Mouse (Mus musculus): ENCODE data around the gene Gprc6a. TPM values are rescaled to one million over a fixed set of nuclear protein-coding genes. Genes with fewer than 3 reads are reported as not detected.

Gprc6a gene
- not detected in 2 replicates for polyA plus RNA-seq (2015; fragmentation: Nextera tagmentation; extraction: Ambion mirVana)

DNA sequence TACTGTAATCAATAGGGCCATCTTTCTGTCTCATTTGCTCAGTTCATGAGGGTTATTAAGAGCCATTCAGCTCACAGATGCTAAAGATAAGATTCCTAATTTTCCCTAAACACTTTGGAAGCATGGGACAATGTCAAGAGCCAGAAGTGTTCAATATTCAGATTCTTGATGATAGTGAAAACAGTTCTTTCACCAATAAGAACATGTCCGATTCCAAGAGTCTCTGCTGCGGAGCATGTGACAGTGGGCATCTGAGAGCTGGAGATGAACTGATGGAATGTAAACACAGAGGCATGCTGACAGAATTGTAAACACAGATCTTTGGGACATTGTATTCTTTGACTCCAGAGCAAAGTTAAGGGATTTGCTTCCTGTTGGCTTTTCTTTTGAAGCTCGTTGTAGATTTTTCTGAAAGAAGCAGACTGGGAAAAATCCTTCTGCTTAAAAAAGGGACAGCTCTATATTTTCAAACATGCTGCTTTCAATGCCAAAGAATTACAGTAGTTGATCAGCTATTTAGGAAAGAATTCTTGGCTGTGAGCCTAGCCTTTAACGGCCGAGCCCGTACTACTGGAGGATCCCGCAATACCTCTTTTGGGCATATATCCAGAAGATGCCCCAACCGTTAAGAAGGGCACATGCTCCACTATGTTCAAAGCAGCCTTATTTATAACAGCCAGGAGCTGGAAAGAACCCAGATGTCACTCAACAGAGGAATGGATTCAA is at the start of gene Gprc6a:
Gene Gprc6a (minus strand): TSS at position 51 of the 726 bp plus-strand sequence.
- no peak within 1 kb of the TSS for H3K4me3 ChIP-seq (replicated peaks; ENCODE audit: low read length)
- H3K9ac ChIP-seq (replicated peaks; ENCODE audit: low read depth, low read length), result no peak within 1 kb of the TSS
- ATAC-seq, result no peak
- H3K27me3 ChIP-seq (replicated peaks; ENCODE audit: control insufficient read depth, insufficient read depth, low read length), result no peaks in the 10 kb centered on the region
- 29% methylated on average over 8 of the region's 8 CpGs for WGBS
- no peaks in the 10 kb centered on the region; the same call in 1 of the 2 replicates for H3K4me1 ChIP-seq (replicated peaks; ENCODE audit: control insufficient read depth, insufficient read depth, low read length)
- no peak within 1 kb of the TSS for H3K27ac ChIP-seq (ENCODE audit: low read length)
- H3K4me2 ChIP-seq (ENCODE audit: low read length), result no peak within 1 kb of the TSS
- H3K9me3 ChIP-seq (ENCODE audit: control insufficient read depth, low read length), result no peaks in the 10 kb centered on the region
- H3K36me3 ChIP-seq (ENCODE audit: control insufficient read depth, insufficient read depth), result no peaks in the 10 kb centered on the region

DNA sequence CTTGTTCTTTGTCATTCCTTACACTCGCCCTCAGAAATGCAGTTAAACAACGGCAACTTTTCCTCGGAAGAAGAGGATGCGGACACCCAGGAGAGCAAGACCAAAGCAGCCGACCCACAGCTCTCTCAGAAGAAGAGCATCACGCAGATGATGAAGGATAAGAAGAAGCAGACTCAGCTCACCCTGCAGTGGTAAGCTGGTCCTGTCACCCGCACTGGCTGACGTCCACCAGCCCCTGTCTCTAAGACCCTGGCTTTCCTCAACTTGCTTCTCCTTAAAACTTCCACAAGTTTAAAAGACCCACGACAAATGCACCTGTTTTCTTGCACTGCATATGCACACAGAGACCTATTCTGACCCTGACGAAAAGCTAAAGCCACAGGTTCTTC is 47.0 kb upstream of the Gprc6a start:
- WGBS, result 5% methylated on average over 10 of the region's 10 CpGs
- Histone ChIP-seq H3K9ac (replicated peaks; ENCODE audit: low read depth, low read length) (no peak overlapping the region), H3K27ac (ENCODE audit: low read length) (no peak overlapping the region), H3K9me3 (ENCODE audit: control insufficient read depth, low read length) (no peaks in the 10 kb centered on the region), H3K36me3 (ENCODE audit: control insufficient read depth, insufficient read depth) (no peaks in the 10 kb centered on the region), H3K27me3 (replicated peaks; ENCODE audit: control insufficient read depth, insufficient read depth, low read length) (peaks cover 18% of the 10 kb centered on the region), H3K4me3 (replicated peaks; ENCODE audit: low read length) (peak overlapping the region; percentile 56), H3K4me1 (replicated peaks; ENCODE audit: control insufficient read depth, insufficient read depth, low read length) (peaks cover 14% of the 10 kb centered on the region), H3K4me2 (ENCODE audit: low read length) (peak overlapping the region; percentile 100)
- 0 out of 2 replicates have a peak, but pooled peaks have one; percentile 4 for ATAC-seq

DNA sequence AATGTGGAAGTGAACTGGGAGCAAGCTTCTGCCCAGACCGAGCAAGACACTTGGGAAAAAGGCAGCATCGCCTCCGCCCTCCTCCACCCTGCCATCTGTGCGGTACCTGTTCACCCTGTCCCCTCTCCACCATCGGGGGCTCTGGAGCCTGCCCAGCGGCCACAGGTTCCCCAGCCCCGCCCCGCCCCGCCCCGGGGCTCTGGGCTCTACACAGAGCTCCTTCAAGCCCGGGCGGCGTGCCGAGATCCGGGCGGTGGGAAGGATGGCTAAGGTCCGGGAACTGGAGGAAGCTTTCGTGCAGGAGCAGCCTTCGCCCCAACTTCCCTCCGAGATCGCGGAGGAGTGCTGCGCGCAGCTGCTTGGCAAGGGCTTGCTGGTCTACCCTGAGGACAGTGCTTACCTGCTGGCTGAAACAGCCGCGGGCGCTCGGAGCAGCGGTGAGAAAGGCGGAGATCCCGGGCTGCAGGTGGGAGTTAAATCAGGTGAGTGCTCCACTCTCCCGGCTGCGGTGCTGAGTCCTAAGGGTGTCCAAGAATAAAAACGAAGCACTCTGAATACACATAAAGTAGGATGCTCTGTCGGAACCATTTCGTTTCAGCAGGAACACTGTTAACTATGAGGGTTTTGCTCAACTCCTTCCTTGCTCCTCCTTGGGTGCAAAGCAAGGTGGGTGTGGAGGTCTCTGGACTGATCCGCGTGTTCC is 46.4 kb upstream of the Gprc6a start, which contains the start of gene Rfx6:
Gene Rfx6 (plus strand): TSS at position 209 of the 703 bp plus-strand sequence.
- peak; percentile 82 for ATAC-seq
- Histone ChIP-seq H3K4me1 (replicated peaks; ENCODE audit: control insufficient read depth, insufficient read depth, low read length) (peaks cover 14% of the 10 kb centered on the region), H3K4me3 (replicated peaks; ENCODE audit: low read length) (peak within 1 kb of the TSS; percentile 56), H3K27ac (ENCODE audit: low read length) (no peak within 1 kb of the TSS), H3K9ac (replicated peaks; ENCODE audit: low read depth, low read length) (peak within 1 kb of the TSS; percentile 57), H3K27me3 (replicated peaks; ENCODE audit: control insufficient read depth, insufficient read depth, low read length) (peaks cover 18% of the 10 kb centered on the region), H3K4me2 (ENCODE audit: low read length) (peak within 1 kb of the TSS; percentile 100), H3K9me3 (ENCODE audit: control insufficient read depth, low read length) (no peaks in the 10 kb centered on the region), H3K36me3 (ENCODE audit: control insufficient read depth, insufficient read depth) (no peaks in the 10 kb centered on the region)
- 1% methylated on average over 38 of the region's 38 CpGs for WGBS

DNA sequence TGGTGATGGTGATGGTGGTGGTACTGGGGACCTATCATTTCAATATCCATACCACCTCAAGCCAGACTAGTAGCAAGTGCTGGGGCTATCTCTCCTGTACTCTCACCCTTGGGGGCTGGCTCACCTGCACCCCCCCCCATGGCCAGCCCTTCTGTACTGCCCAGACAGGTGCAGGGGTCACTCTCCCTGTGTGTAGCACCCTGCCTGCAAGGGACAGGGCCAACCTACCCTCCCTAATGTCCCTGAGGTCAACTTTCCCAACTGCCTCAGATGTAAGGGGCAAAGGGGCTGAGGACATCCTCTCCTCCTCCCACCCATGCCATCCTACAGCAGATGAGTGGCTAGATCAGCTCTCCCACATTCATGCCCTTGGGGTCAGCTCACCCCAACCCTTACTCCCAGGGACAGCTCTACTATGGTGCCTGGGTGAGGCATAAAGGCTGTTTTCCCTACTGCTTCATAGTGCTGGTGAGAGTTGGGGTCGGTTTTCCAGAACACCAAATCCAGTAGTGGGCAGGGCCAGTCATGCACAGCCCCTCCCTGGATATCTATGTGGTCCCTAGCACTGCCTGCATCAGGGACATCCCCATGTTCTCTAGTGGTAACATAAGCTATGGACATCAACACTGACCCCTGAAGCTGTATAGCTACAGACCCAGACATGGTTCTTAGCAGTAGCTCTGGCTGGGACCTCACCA is 41.0 kb upstream of the Gprc6a start:
- peaks cover 8% of the 10 kb centered on the region for H3K27me3 ChIP-seq (replicated peaks; ENCODE audit: control insufficient read depth, insufficient read depth, low read length)
- no peak overlapping the region for H3K4me3 ChIP-seq (replicated peaks; ENCODE audit: low read length)
- peaks cover 4% of the 10 kb centered on the region for H3K4me1 ChIP-seq (replicated peaks; ENCODE audit: control insufficient read depth, insufficient read depth, low read length)
- H3K4me2 ChIP-seq (ENCODE audit: low read length), result no peak overlapping the region
- H3K36me3 ChIP-seq (ENCODE audit: control insufficient read depth, insufficient read depth), result no peaks in the 10 kb centered on the region
- H3K27ac ChIP-seq (ENCODE audit: low read length), result no peak overlapping the region
- H3K9me3 ChIP-seq (ENCODE audit: control insufficient read depth, low read length), result no peaks in the 10 kb centered on the region
- H3K9ac ChIP-seq (replicated peaks; ENCODE audit: low read depth, low read length), result no peak overlapping the region
- ATAC-seq, result no peak
- WGBS, result 59% methylated on average over 1 of the region's 1 CpGs

DNA sequence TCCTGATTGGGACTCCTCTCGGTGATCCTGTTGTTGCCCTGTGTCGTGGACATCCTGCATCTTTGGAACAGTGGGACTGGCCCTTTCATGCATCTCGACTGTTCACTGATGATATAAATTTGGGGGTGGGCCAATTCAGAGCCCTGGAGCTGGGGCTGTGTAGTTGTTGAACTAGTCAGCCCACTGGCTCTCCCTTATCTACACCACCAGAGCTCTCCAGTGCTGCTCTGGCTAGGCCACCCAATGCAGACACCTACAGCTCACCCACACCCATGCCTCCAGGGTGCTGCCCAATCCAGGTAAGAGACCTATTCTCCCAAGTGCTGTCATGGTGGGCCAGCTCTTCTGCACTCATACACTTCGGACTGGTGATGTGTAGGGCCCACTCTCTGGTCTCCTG is 40.3 kb upstream of the Gprc6a start:
- Histone ChIP-seq H3K9ac (replicated peaks; ENCODE audit: low read depth, low read length) (no peak overlapping the region), H3K27ac (ENCODE audit: low read length) (no peak overlapping the region), H3K9me3 (ENCODE audit: control insufficient read depth, low read length) (no peaks in the 10 kb centered on the region), H3K27me3 (replicated peaks; ENCODE audit: control insufficient read depth, insufficient read depth, low read length) (peaks cover 5% of the 10 kb centered on the region), H3K4me3 (replicated peaks; ENCODE audit: low read length) (no peak overlapping the region), H3K4me1 (replicated peaks; ENCODE audit: control insufficient read depth, insufficient read depth, low read length) (no peaks in the 10 kb centered on the region), H3K4me2 (ENCODE audit: low read length) (no peak overlapping the region), H3K36me3 (ENCODE audit: control insufficient read depth, insufficient read depth) (no peaks in the 10 kb centered on the region)
- WGBS, result 87% methylated on average over 4 of the region's 4 CpGs
- ATAC-seq, result no peak

DNA sequence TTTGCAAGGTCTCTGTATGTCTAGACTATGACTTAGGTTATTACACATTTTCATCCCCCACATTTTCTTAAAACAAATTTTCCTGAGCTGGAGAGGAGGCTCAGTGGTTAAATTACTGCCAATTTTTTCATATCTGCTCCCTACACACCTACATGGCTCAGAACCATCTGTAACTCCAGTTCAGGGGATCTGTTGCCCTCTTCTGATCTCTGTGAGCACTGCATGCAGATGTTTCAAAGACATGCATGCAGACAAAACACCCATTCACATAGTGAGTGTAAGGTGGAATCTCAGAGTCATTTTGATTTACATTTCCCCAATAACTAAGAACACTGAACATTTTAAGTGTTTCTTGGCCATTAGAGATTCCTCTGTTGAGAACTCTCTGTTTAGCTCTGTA is 38.1 kb upstream of the Gprc6a start:
- no peak for ATAC-seq
- Histone ChIP-seq H3K27me3 (replicated peaks; ENCODE audit: control insufficient read depth, insufficient read depth, low read length) (no peaks in the 10 kb centered on the region), H3K4me2 (ENCODE audit: low read length) (no peak overlapping the region)

DNA sequence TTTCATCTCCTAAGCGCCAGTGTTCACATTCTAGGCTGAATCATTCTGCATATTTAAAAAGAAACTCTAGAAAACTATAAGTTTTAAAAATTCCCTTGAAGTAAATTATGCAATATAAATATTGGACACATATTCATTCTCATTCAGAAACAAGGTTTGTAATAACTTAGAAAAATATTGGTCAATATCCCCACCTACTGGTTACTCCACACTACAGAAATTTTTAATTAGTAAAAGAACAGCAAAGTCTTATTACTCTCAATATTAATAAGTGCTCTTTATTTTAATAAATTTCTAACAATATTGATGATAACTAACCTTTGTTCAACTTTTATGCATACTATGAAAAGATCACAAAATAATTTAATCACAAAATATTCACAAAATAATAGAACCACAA is 26.1 kb upstream of the Gprc6a start:
- Histone ChIP-seq H3K27ac (ENCODE audit: low read length) (no peak overlapping the region), H3K27me3 (replicated peaks; ENCODE audit: control insufficient read depth, insufficient read depth, low read length) (no peaks in the 10 kb centered on the region), H3K9ac (replicated peaks; ENCODE audit: low read depth, low read length) (no peak overlapping the region), H3K4me3 (replicated peaks; ENCODE audit: low read length) (no peak overlapping the region), H3K9me3 (ENCODE audit: control insufficient read depth, low read length) (no peaks in the 10 kb centered on the region), H3K4me2 (ENCODE audit: low read length) (no peak overlapping the region), H3K4me1 (replicated peaks; ENCODE audit: control insufficient read depth, insufficient read depth, low read length) (no peaks in the 10 kb centered on the region), H3K36me3 (ENCODE audit: control insufficient read depth, insufficient read depth) (no peaks in the 10 kb centered on the region)
- 76% methylated on average over 1 of the region's 1 CpGs for WGBS
- ATAC-seq, result no peak

More for the DNA sequence above, 38.1 kb upstream of the Gprc6a start:
- no peak overlapping the region for H3K4me3 ChIP-seq (replicated peaks; ENCODE audit: low read length)
- H3K9ac ChIP-seq (replicated peaks; ENCODE audit: low read depth, low read length), result no peak overlapping the region
- H3K27ac ChIP-seq (ENCODE audit: low read length), result no peak overlapping the region
- H3K4me1 ChIP-seq (replicated peaks; ENCODE audit: control insufficient read depth, insufficient read depth, low read length), result no peaks in the 10 kb centered on the region
- H3K36me3 ChIP-seq (ENCODE audit: control insufficient read depth, insufficient read depth), result no peaks in the 10 kb centered on the region
- H3K9me3 ChIP-seq (ENCODE audit: control insufficient read depth, low read length), result no peaks in the 10 kb centered on the region

DNA sequence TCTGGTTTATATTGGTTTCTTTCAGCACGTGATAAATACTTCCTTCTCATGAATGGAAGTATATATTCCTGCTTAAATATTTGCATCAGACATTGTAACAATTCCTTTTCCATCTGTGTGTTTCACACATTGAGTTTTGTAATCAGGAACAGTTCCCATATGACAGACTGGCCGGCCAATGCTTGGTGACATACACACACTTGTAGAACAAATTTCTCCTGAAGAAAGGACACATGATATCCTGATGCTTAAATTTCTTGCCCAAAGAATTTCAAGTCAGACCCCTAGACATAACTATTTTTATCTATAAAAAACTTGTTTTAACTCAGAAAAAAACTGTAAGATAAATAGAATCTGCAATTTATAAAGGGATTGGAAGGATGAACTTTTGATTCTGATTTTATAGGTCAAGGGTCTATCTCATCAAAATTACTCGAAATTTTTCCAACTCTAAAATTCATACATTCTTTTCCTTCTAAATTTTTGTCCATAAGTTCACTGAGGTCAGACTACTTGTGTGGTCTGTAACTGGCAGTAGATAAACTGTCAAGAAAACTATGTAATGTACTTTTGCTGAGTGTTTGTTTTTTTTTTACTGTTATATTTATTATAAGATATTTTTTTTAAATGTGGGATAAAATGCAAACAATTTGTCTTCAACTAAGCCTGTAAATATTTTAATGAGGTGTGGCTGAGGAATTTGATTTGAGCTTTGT is 18.4 kb upstream of the Gprc6a start:
- Histone ChIP-seq H3K4me2 (ENCODE audit: low read length) (no peak overlapping the region), H3K4me3 (replicated peaks; ENCODE audit: low read length) (no peak overlapping the region), H3K27me3 (replicated peaks; ENCODE audit: control insufficient read depth, insufficient read depth, low read length) (no peaks in the 10 kb centered on the region), H3K36me3 (ENCODE audit: control insufficient read depth, insufficient read depth) (no peaks in the 10 kb centered on the region), H3K27ac (ENCODE audit: low read length) (no peak overlapping the region), H3K9ac (replicated peaks; ENCODE audit: low read depth, low read length) (no peak overlapping the region), H3K4me1 (replicated peaks; ENCODE audit: control insufficient read depth, insufficient read depth, low read length) (no peaks in the 10 kb centered on the region), H3K9me3 (ENCODE audit: control insufficient read depth, low read length) (no peaks in the 10 kb centered on the region)
- 71% methylated on average over 3 of the region's 3 CpGs for WGBS
- ATAC-seq, result no peak

DNA sequence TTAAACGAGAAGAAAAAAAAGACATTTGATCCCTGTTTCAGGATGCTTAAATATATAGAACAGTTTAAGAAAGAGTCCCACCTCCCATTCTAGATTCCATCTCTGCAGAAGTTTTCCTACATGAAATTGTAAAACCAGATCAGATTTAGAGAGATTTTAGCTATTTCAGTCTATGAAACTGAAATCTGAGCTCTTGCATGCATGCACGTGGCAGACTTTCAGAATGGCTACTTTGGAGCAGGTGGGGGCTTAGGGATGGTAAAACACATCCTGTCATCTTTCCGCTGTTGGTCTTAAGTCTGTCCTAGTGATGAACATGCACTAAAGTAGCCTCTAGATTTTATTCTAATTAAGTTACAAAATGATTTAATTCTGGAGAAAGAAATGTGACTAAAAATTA is 10.1 kb downstream of the Gprc6a start:
- Histone ChIP-seq H3K4me3 (replicated peaks; ENCODE audit: low read length) (no peak overlapping the region), H3K9me3 (ENCODE audit: control insufficient read depth, low read length) (no peaks in the 10 kb centered on the region), H3K27me3 (replicated peaks; ENCODE audit: control insufficient read depth, insufficient read depth, low read length) (no peaks in the 10 kb centered on the region), H3K4me1 (replicated peaks; ENCODE audit: control insufficient read depth, insufficient read depth, low read length) (no peaks in the 10 kb centered on the region), H3K4me2 (ENCODE audit: low read length) (no peak overlapping the region), H3K27ac (ENCODE audit: low read length) (no peak overlapping the region), H3K9ac (replicated peaks; ENCODE audit: low read depth, low read length) (no peak overlapping the region), H3K36me3 (ENCODE audit: control insufficient read depth, insufficient read depth) (no peaks in the 10 kb centered on the region)
- WGBS, result 86% methylated on average over 3 of the region's 3 CpGs
- no peak for ATAC-seq
